Mouse (Mus musculus) brain, embryonic 18.5 days (tissue): Measurements from ENCODE around the gene Erbb3.

Source experiments
- DNase-seq: peaks from one replicate; pipeline ENCODE4 v3.0.0-alpha.2; 2012; ENCODE audit warnings: low read depth, low spot score

Gene Erbb3

GRCm38 (mm10) chr10:128526366-128527356 is 62.8 kb downstream of the Erbb3 start:
- no peak for DNase-seq

GRCm38 (mm10) chr10:128525671-128526308 is 63.7 kb downstream of the Erbb3 start, which contains the start of gene Esyt1:
Esyt1 (minus strand) TSS chr10:128525871.
- DNase-seq, result peak; percentile 90

- no peak for DNase-seq
These were observed 64.5 kb downstream of the Erbb3 start for GRCm38 (mm10) chr10:128524732-128525662.

- no peak for DNase-seq
These were observed 65.2 kb downstream of the Erbb3 start for GRCm38 (mm10) chr10:128524111-128524731.

- no peak for DNase-seq
These were observed 67.1 kb downstream of the Erbb3 start for GRCm38 (mm10) chr10:128522351-128522750.

- DNase-seq, result no peak
These were observed 68.9 kb downstream of the Erbb3 start for GRCm38 (mm10) chr10:128520591-128520990.

GRCm38 (mm10) chr10:128518833-128519232 is 70.6 kb downstream of the Erbb3 start:
- no peak for DNase-seq
